Mouse (Mus musculus) embryonic facial prominence, embryonic 10.5 days (tissue): ENCODE data around the gene Tex48. TPM values are rescaled to one million over a fixed set of nuclear protein-coding genes. Genes with fewer than 3 reads are reported as not detected.

Experiments used
- DNase-seq: peaks from one replicate; pipeline ENCODE4 v3.0.0-alpha.2; 2017; ENCODE audit warnings: low spot score
- H3K27ac ChIP-seq: fragments of 300-500 bp; sonication (generic); replicated peaks from 2 replicates; pipeline ENCODE4 v1.5.1; 2016; ENCODE audit warnings: mild to moderate bottlenecking
- H3K27me3 ChIP-seq: fragments of 300-500 bp; sonication (generic); replicated peaks from 2 replicates; pipeline ENCODE4 v1.6.1; 2016; ENCODE audit warnings: low read depth, mild to moderate bottlenecking; ENCODE audit not compliant: poor library complexity, severe bottlenecking
- H3K36me3 ChIP-seq: fragments of 300-500 bp; sonication (generic); replicated peaks from 2 replicates; pipeline ENCODE4 v1.6.1; 2016; ENCODE audit warnings: mild to moderate bottlenecking, moderate library complexity
- H3K4me1 ChIP-seq: fragments of 300-500 bp; sonication (generic); 2 replicates; pipeline ENCODE4 v1.6.1; 2016
- H3K4me3 ChIP-seq: fragments of 300-500 bp; sonication (generic); 2 replicates; pipeline ENCODE4 v1.5.1; 2016; ENCODE audit warnings: mild to moderate bottlenecking, moderate library complexity
- H3K9me3 ChIP-seq: fragments of 300-500 bp; sonication (generic); 2 replicates; pipeline ENCODE4 v1.6.1; 2016; ENCODE audit warnings: mild to moderate bottlenecking
- WGBS: fragments of 180-500 bp; shearing (Covaris S2); methylation state at CpG from one replicate; pipeline ENCODE4 v1.1.7; 2016; 5-methylcytosine and 5-hydroxymethylcytosine counted together
- polyA plus RNA-seq: library from polyadenylated mRNA; unstranded; fragments of >200 nt; fragmentation: Nextera tagmentation; extraction: Ambion mirVana; gene quantifications from 2 replicates; pipeline ENCODE4 v1.2.1, GENCODE M21; 2016

Tex48 gene
- polyA plus RNA-seq, result not detected in 2 replicates

DNA sequence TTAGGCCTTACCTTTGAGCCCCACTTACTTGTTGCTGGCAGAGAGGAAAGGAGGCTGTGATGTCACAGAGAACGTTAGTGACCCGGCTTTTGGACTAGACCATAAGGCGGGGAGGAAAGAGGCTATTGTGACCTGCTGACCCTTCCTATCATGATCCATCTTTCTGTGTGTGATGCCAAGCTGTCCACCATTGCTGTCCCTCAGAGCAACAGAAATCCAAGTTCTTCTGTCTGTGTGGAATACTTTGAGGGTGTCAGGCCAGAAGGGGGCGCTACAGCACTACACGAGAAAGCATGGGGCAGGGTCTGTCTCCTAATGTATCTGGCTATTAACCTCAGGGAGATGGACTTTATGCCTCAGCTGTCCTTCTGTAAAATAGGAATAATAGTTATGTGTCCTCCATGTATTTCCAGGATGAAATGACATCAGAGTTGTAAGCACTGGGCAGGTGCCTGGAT lies at the start of gene Tex48:
Gene Tex48, minus strand, starts transcription at position 51 of the 458 bp plus-strand sequence.
- Histone ChIP-seq H3K36me3 (no peaks in the 10 kb centered on the region), H3K4me1 (no peaks in the 10 kb centered on the region), H3K9me3 (no peaks in the 10 kb centered on the region), H3K4me3 (no peak within 1 kb of the TSS), H3K27me3 (no peaks in the 10 kb centered on the region), H3K27ac (no peak within 1 kb of the TSS)
- peak; percentile 64 for DNase-seq
- WGBS, result 58% methylated on average over 5 of the region's 5 CpGs

DNA sequence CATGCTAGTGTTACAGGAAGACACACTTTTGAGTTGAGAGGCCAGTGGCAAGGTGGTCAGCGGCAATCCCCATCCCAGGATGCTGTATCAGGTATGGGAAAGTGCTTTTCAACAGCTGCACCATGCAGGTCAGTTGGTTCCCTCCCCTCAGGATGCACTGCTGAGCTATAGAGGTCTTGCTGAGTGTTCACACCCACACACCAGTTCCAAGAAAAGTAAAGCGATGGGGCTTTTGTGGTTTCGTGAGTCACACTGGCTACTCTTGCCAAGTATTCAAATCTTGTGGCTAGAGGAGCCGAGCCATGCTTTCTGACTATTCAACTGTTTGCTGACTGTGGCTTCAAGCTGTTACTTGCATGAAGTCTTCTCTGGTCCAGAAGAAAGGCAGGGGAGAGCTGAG lies 46.0 kb upstream of the Tex48 start:
- Histone ChIP-seq H3K4me1 (no peaks in the 10 kb centered on the region), H3K27ac (no peak overlapping the region), H3K4me3 (no peak overlapping the region), H3K36me3 (no peaks in the 10 kb centered on the region), H3K9me3 (no peaks in the 10 kb centered on the region), H3K27me3 (no peaks in the 10 kb centered on the region)
- DNase-seq, result no peak
- 76% methylated on average over 4 of the region's 4 CpGs for WGBS

DNA sequence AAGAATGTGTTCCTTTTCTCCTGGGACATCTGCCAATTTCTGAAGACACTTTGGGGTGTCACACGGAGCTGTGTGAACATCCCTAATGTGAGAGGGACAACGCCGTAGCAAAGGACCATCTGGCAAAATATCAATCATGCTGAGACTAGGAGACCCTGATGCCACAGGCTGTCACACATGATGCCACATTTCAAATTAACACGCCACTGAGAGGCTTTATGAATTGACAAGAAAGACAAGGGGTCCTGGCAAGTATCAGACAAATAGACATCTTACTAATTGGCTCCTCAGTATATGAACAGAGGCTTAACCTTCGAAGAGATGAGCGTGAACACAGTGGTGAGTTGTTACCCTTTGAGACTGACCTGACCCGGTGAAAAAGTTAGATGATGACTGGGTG lies 43.5 kb upstream of the Tex48 start:
- H3K4me3 ChIP-seq, result no peak overlapping the region
- no peaks in the 10 kb centered on the region for H3K36me3 ChIP-seq
- H3K27ac ChIP-seq, result no peak overlapping the region
- WGBS, result 83% methylated on average over 7 of the region's 7 CpGs
- DNase-seq, result no peak
- H3K27me3 ChIP-seq, result no peaks in the 10 kb centered on the region
- H3K9me3 ChIP-seq, result no peaks in the 10 kb centered on the region
- H3K4me1 ChIP-seq, result no peaks in the 10 kb centered on the region

DNA sequence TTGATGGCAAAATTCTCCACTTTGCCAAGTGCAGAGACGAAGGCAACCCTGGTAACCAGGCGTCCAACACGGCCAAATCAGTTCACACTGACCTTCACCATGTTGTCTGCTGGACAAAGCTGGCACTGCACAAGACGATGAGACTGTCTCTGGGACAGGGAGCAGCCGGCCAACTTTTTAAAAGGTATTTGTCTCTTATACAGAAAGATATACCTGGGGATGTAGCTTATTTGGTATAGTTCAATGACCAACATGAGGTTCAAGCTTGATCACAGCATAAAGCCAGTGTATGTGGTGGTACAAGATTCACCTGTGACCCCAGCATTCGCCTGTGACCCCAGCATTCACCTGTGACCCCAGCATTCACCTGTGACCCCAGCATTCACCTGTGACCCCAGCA lies 41.1 kb upstream of the Tex48 start, which contains the start of gene Gm11214:
Gene Gm11214, minus strand, starts transcription at position 101 of the 400 bp plus-strand sequence.
- Histone ChIP-seq H3K4me3 (no peak within 1 kb of the TSS), H3K27me3 (no peaks in the 10 kb centered on the region), H3K36me3 (no peaks in the 10 kb centered on the region), H3K27ac (no peak within 1 kb of the TSS), H3K9me3 (no peaks in the 10 kb centered on the region), H3K4me1 (no peaks in the 10 kb centered on the region)
- DNase-seq, result no peak
- 92% methylated on average over 6 of the region's 6 CpGs for WGBS

DNA sequence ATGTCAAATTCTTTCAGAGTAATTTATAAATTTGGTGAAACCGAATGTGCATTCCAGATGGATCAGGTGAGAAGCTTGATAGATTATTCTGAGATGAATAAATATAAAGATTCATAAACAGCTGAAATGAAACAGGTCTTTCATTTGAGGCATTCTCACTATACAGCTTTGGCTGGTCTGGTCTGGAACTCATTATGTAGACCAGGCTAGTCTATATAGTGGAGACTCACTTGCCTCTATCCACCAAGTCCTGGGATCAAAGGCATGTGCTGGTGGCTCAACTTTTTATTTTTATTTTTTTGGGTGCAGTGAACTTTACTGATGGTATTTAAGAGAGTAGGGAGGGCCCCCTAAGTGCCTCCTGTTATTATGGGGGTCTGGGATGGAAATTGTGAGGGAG lies 39.6 kb upstream of the Tex48 start:
- no peak for DNase-seq
- Histone ChIP-seq H3K27ac (no peak overlapping the region), H3K4me3 (no peak overlapping the region), H3K9me3 (no peaks in the 10 kb centered on the region), H3K27me3 (no peaks in the 10 kb centered on the region), H3K4me1 (no peaks in the 10 kb centered on the region), H3K36me3 (no peaks in the 10 kb centered on the region)
- 80% methylated on average over 1 of the region's 1 CpGs for WGBS

DNA sequence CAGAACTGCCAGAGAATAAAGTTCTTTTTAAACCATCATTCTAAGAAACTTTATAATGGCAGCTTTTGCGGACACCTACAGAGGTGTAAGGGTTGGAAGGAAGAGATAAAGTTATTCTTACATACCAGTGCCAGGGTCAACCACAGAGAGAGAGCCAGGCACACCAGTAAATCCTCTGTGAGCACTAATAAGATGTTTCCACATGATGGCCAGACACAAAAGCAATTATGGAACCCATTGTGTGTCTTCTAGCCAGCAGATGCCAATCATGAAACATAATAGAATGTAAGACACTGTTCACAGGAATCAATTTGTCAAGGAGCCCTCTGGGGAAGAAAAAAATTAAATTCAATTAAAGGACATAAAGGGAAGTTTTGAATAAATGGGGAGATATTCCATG lies 39.2 kb upstream of the Tex48 start:
- Histone ChIP-seq H3K4me1 (no peaks in the 10 kb centered on the region), H3K9me3 (no peaks in the 10 kb centered on the region)

DNA sequence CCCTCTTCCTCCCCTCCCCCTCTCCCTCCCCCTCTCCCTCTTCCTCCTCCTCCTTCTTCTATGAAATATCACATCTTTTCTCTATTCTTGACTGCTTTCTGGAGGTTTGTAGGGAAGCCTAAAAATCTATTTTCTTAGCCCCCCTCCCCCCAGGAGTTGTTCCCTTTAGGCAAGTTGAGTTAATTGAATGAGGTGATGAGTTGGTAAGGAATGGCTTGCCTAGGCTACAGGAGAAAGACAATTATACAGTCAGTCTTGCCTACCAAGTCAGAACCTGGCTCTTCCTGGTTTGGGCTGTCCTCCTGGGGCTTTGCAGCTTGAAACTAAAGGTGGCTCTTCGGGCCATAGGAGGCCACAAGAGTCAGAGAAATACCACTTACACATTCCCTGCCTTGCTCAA lies 37.5 kb upstream of the Tex48 start:
- no peak for DNase-seq
- Histone ChIP-seq H3K27me3 (no peaks in the 10 kb centered on the region), H3K36me3 (no peaks in the 10 kb centered on the region), H3K4me1 (no peaks in the 10 kb centered on the region), H3K9me3 (no peaks in the 10 kb centered on the region), H3K27ac (no peak overlapping the region), H3K4me3 (no peak overlapping the region)
- 90% methylated on average over 1 of the region's 1 CpGs for WGBS

More for the DNA sequence above, 39.2 kb upstream of the Tex48 start:
- Histone ChIP-seq H3K27ac (no peak overlapping the region), H3K4me3 (no peak overlapping the region), H3K36me3 (no peaks in the 10 kb centered on the region), H3K27me3 (no peaks in the 10 kb centered on the region)
- 79% methylated on average over 1 of the region's 1 CpGs for WGBS
- DNase-seq, result no peak

DNA sequence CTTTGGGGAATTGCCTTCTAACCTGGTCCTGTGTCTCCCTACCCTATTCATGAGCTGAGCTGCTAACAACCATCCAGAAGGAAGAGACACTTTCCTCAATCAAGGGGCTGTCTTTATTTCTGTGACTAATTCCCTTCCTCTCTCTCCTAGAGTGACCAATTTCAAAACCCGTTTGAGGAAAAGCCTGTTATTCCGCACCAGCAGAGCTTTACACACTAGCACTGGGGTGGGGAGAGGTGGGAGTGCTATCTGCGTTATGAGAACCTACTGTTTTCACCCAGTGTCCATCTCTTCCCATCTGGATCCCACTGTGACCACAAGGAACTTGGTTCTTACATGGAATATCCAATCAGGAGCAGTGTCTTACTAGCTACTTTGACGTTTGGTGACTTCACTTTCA lies 36.9 kb upstream of the Tex48 start:
- 33% methylated on average over 4 of the region's 4 CpGs for WGBS
- H3K4me3 ChIP-seq, result no peak overlapping the region
- H3K4me1 ChIP-seq, result no peaks in the 10 kb centered on the region
- H3K27ac ChIP-seq, result no peak overlapping the region
- no peaks in the 10 kb centered on the region for H3K27me3 ChIP-seq
- H3K36me3 ChIP-seq, result no peaks in the 10 kb centered on the region
- H3K9me3 ChIP-seq, result no peaks in the 10 kb centered on the region
- DNase-seq, result no peak

DNA sequence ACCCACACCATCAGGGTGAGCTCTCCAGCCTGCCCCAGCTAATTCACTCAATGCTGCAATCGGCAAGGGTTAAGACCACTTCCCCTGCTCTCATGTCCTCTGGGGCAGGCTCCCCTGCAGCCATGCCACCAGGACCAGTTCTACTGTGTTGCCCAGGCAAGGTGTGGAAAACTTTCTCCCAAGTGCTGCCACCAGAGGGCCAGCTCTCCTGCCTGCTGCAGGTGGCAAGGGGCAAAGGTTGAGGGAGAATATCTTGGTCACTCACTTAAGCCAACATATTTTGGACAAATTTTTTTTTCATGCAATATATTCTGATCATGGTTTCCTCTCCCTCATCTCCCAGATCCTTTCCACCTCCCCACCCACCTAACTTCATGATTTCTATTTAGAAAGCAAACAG lies 32.2 kb upstream of the Tex48 start:
- Histone ChIP-seq H3K4me3 (no peak overlapping the region), H3K4me1 (no peaks in the 10 kb centered on the region), H3K9me3 (no peaks in the 10 kb centered on the region), H3K27ac (no peak overlapping the region), H3K36me3 (no peaks in the 10 kb centered on the region), H3K27me3 (no peaks in the 10 kb centered on the region)
- DNase-seq, result no peak
- WGBS, result 68% methylated on average over 1 of the region's 1 CpGs

DNA sequence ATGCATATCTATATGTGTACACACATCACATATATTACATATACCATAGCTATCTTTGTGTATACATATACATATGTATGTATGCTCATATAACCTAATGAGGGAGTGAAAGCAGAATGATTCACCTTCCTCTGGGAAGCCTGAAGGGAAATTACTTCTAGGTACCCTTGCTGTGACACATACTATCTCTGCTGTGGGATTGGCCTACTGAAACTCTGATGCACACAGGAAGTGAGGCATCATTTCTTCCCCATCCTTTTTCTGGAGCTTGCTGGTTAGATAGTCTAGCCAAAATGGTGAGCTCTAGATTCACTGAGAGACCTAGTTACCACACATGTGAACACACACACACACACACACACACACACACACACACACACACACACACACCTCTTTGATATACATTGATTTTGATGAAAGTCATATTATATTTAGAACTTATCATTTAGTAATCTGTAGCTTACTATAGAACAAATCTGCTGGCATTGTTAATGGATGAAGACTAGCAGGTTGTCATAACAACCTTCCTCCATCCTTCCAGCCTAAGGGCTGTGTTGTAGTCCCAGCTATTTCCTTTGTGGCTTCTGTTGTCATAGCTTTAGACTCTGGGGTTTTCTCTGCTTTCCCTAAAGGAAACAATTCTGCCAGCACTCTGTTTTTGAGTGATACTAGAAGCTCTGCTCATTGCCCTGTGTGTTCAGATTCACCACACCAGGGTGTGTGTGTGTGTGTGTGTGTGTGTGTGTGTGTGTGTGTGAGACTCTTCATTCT lies 21.9 kb upstream of the Tex48 start:
- DNase-seq, result no peak
- Histone ChIP-seq H3K4me1 (no peaks in the 10 kb centered on the region), H3K36me3 (no peaks in the 10 kb centered on the region), H3K27ac (no peak overlapping the region), H3K9me3 (no peaks in the 10 kb centered on the region), H3K4me3 (no peak overlapping the region), H3K27me3 (no peaks in the 10 kb centered on the region)

DNA sequence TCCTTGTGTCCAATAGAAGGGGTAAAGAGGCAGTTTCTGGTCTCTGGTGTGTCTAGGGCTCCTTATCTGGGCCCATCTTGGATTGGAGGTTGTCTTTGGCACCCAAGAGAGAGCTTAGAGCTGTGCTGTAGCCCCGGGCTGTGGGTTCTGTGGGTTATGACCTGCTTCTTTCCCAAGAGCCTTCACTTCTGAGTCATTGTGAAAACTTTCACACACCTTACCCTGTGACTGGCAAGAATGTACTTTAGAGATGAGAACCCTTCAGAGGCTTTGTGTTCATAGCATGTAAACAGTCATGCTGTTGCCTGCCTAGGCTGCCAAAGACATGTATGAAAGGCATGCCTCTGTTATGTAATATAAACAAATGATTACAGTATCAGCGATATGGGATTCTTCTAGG lies 17.6 kb upstream of the Tex48 start:
- Histone ChIP-seq H3K27me3 (no peaks in the 10 kb centered on the region), H3K9me3 (no peaks in the 10 kb centered on the region), H3K4me3 (no peak overlapping the region), H3K4me1 (no peaks in the 10 kb centered on the region), H3K36me3 (no peaks in the 10 kb centered on the region), H3K27ac (no peak overlapping the region)
- DNase-seq, result no peak
- 80% methylated on average over 2 of the region's 2 CpGs for WGBS

DNA sequence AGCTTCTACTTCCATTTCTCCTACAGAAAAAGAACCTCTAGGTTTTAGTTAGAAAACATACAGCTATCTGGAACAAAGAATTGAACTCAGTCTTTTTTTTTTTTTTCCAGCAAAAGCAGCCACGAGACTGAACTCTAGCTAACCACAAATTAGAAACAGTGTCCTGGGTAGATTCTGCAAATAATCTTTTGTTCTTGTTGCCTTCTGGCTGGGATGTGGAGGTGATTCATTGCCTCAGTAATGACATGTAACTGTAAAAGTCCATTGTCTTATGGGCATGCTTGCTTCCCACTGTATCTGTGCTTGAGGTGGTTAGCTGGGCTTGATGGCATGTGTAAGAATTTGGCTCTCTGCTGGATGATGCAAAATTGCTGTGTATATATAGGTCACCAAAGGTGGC lies 16.4 kb upstream of the Tex48 start:
- 65% methylated on average over 1 of the region's 1 CpGs for WGBS
- H3K27ac ChIP-seq, result no peak overlapping the region
- H3K9me3 ChIP-seq, result no peaks in the 10 kb centered on the region
- no peaks in the 10 kb centered on the region for H3K4me1 ChIP-seq
- no peaks in the 10 kb centered on the region for H3K36me3 ChIP-seq
- no peaks in the 10 kb centered on the region for H3K27me3 ChIP-seq
- no peak for DNase-seq
- no peak overlapping the region for H3K4me3 ChIP-seq

DNA sequence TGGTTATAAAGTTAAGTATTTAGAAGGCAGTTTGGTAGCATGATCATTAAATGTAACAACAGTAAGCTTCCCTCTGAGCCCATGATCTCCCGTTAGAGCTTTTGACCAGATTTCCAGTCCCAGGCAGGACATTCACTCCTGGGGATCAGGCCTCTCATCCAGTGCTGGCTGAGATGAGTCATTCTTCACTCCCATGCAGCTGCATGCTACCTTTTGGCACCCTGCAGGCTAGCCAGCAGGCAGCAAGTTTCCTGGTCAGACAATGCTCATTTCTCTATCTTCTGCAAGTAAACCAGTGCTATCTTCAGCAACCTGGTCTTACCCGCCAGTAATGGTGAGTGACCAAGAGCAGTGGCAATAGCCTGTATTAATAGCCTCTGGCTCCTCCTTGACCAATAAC lies 11.0 kb upstream of the Tex48 start:
- H3K27me3 ChIP-seq, result no peaks in the 10 kb centered on the region
- no peaks in the 10 kb centered on the region for H3K4me1 ChIP-seq
- H3K27ac ChIP-seq, result no peak overlapping the region
- no peaks in the 10 kb centered on the region for H3K36me3 ChIP-seq
- H3K4me3 ChIP-seq, result no peak overlapping the region
- WGBS, result 84% methylated on average over 2 of the region's 2 CpGs
- H3K9me3 ChIP-seq, result no peaks in the 10 kb centered on the region
- DNase-seq, result no peak
